Mouse (Mus musculus) hindbrain, embryonic 10.5 days (tissue): ENCODE results near the gene Dppa1. TPM values are rescaled to one million over a fixed set of nuclear protein-coding genes. Genes with fewer than 3 reads are reported as not detected.
"Not testable (repeated sequence)": the region's sequence is repeated elsewhere in the genome, so short reads cannot be mapped to it uniquely, and the experiment has no call there.

Experiments used
- DNase-seq: peaks from one replicate; pipeline ENCODE4 v3.0.0-alpha.2; 2017; ENCODE audit warnings: low spot score
- H3K27ac ChIP-seq: fragments of 300-500 bp; sonication (generic); 2 replicates; pipeline ENCODE4 v1.5.1; 2016; ENCODE audit warnings: mild to moderate bottlenecking, moderate library complexity
- H3K27me3 ChIP-seq: fragments of 300-500 bp; sonication (generic); 2 replicates; pipeline ENCODE4 v1.6.1; 2016; ENCODE audit warnings: mild to moderate bottlenecking; ENCODE audit not compliant: poor library complexity, insufficient read depth, severe bottlenecking
- H3K36me3 ChIP-seq: fragments of 300-500 bp; sonication (generic); 2 replicates; pipeline ENCODE4 v1.6.1; 2016; ENCODE audit warnings: mild to moderate bottlenecking, moderate library complexity
- H3K4me1 ChIP-seq: fragments of 300-500 bp; sonication (generic); replicated peaks from 2 replicates; pipeline ENCODE4 v1.6.1; 2016; ENCODE audit warnings: mild to moderate bottlenecking
- H3K4me3 ChIP-seq: fragments of 300-500 bp; sonication (generic); 2 replicates; pipeline ENCODE4 v1.5.1; 2016; ENCODE audit warnings: mild to moderate bottlenecking, moderate library complexity
- H3K9me3 ChIP-seq: fragments of 300-500 bp; sonication (generic); 2 replicates; pipeline ENCODE4 v1.6.1; 2016; ENCODE audit warnings: mild to moderate bottlenecking, moderate library complexity
- WGBS: fragments of 180-500 bp; shearing (Covaris S2); methylation state at CpG from one replicate; pipeline ENCODE4 v1.1.7; 2016; 5-methylcytosine and 5-hydroxymethylcytosine counted together
- polyA plus RNA-seq: library from polyadenylated mRNA; unstranded; fragments of >200 nt; fragmentation: Nextera tagmentation; extraction: Ambion mirVana; gene quantifications from 2 replicates; pipeline ENCODE4 v1.2.1, GENCODE M21; 2016

Dppa1 gene
- polyA plus RNA-seq = not detected in 2 replicates

DNA sequence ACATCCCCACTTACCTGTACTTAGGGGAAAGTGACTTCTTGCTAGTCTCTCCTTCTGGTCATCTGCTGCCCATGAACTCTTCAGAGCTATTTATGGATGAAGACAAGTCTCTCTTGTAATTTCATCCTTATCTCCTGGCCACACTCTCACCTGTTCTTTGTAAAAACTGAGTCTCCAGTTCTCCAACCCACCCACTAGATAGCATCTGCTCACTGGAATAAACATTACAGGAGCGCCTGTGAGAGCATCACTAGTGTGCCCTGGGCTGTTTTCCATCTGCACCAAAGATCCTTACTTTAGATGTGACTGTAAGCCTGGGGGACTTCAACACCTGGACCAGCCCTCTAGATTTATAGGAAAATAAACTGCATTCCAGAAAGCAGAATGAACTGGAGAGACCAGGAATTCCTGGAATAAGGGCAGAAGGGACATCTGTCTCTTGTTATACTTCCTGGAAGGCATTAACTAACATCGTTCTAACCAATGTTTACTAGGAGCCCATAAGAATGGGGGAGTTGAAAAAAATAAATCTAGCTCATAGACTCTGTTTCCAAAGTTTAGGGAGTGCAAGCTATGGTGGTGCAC lies at the start of gene Dppa1:
Gene Dppa1 (minus strand): TSS at position 51 of the 585 bp plus-strand sequence.
- 79% methylated on average over 2 of the region's 2 CpGs for WGBS
- Histone ChIP-seq H3K27ac (no peak within 1 kb of the TSS), H3K27me3 (no peaks in the 10 kb centered on the region), H3K4me1 (no peaks in the 10 kb centered on the region), H3K36me3 (no peaks in the 10 kb centered on the region), H3K4me3 (no peak within 1 kb of the TSS), H3K9me3 (no peaks in the 10 kb centered on the region)
- DNase-seq = no peak

- H3K4me1 ChIP-seq = no peaks in the 10 kb centered on the region
- 71% methylated on average over 2 of the region's 2 CpGs for WGBS
- no peaks in the 10 kb centered on the region for H3K27me3 ChIP-seq
- no peaks in the 10 kb centered on the region for H3K36me3 ChIP-seq
- H3K27ac ChIP-seq = no peak overlapping the region
- no peak overlapping the region for H3K4me3 ChIP-seq
- DNase-seq = no peak
- no peaks in the 10 kb centered on the region for H3K9me3 ChIP-seq
Measured at GRCm38 (mm10) chr11:46667938-46668337, 38.9 kb upstream of the Dppa1 start.

GRCm38 (mm10) chr11:46667105-46667504 lies 38.0 kb upstream of the Dppa1 start:
- no peaks in the 10 kb centered on the region for H3K9me3 ChIP-seq
- 92% methylated on average over 3 of the region's 3 CpGs for WGBS
- H3K27me3 ChIP-seq = no peaks in the 10 kb centered on the region
- H3K4me1 ChIP-seq = no peaks in the 10 kb centered on the region
- no peak for DNase-seq
- no peak overlapping the region for H3K4me3 ChIP-seq
- no peaks in the 10 kb centered on the region for H3K36me3 ChIP-seq
- H3K27ac ChIP-seq = no peak overlapping the region

DNA sequence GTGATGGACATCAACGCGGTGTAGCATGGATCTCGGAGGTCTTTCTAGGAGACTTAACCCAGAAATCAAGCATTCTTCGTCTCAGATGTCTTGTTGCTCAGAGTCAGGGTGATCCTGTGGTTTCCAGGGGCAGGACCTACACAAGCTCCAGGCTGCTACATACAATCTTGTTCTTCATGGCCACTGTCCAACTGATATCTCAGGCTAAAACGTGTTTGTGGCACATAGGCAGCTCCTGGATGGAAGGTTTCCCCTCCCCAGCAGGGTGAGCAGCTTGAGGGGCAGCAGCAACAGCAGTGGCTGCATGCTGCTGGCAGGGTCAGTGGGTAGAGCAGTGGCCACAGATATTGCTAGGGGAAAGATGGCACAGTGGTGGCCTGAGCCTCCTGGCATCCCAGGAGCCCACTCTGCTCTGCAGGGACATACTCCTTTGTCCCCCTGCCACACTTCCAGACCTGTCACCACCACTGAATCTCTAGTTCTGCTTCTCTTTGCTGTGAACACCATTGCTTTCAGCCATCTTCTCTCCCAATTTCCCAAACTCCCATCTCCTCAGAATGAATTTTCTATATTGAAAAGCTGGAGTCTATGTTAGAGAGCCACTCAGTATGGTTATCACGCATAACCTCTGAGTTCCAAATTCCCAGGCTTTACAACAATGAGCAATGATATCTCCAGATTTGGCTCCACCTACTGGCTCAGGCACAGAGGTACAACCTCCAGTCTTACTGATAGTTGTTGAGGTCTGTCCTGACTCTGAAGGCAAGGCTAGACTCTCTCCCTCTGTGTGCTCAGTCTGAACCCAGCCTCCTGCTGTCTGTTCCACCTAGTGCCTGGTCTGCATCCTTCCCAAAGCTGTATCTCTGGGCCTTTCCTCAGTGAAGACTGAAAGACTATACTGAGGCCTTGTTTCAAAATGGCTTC lies 36.8 kb upstream of the Dppa1 start:
- no peaks in the 10 kb centered on the region for H3K27me3 ChIP-seq
- no peak overlapping the region; the same call in 1 of the 2 replicates for H3K27ac ChIP-seq
- WGBS = 71% methylated on average over 6 of the region's 6 CpGs
- H3K9me3 ChIP-seq = no peaks in the 10 kb centered on the region
- no peaks in the 10 kb centered on the region for H3K4me1 ChIP-seq
- DNase-seq = peak; percentile 42
- no peak overlapping the region for H3K4me3 ChIP-seq
- no peaks in the 10 kb centered on the region for H3K36me3 ChIP-seq

- Histone ChIP-seq H3K36me3 (no peaks in the 10 kb centered on the region), H3K9me3 (no peaks in the 10 kb centered on the region), H3K27ac (no peak overlapping the region), H3K4me1 (no peaks in the 10 kb centered on the region), H3K4me3 (no peak overlapping the region), H3K27me3 (no peaks in the 10 kb centered on the region)
- 76% methylated on average over 4 of the region's 4 CpGs for WGBS
- no peak for DNase-seq
Measured at GRCm38 (mm10) chr11:46663215-46663614, 34.2 kb upstream of the Dppa1 start.

DNA sequence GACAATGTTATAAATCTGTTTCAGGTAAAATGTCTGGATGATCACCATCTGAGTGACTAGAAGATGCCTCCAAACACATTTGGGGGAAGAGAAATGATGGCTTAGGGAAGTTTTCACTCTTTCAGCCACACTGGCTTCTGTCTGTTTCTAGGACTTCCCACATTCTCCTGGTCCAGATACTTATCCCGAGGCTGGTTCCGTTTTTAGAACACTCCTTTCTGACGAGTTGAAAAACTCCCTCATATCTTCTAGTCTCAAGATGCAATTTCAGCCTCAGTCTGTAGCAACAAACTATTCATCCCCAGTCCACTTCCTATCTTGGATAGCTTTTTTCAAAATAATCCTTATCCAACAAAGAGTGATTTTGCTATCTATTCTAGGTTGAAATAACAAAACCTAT lies 23.4 kb upstream of the Dppa1 start:
- Histone ChIP-seq H3K9me3 (no peaks in the 10 kb centered on the region), H3K4me1 (no peaks in the 10 kb centered on the region; the same call in 1 of the 2 replicates), H3K36me3 (no peaks in the 10 kb centered on the region), H3K27me3 (no peaks in the 10 kb centered on the region), H3K4me3 (no peak overlapping the region), H3K27ac (no peak overlapping the region)
- WGBS = 83% methylated on average over 3 of the region's 3 CpGs
- no peak for DNase-seq

- H3K36me3 ChIP-seq, H3K27me3 ChIP-seq, DNase-seq, H3K9me3 ChIP-seq, H3K27ac ChIP-seq, H3K4me1 ChIP-seq, H3K4me3 ChIP-seq: not testable (repeated sequence)
- 41% methylated on average over 3 of the region's 3 CpGs for WGBS
Measured at GRCm38 (mm10) chr11:46649655-46650054, 20.6 kb upstream of the Dppa1 start.

GRCm38 (mm10) chr11:46644824-46645223 lies 15.8 kb upstream of the Dppa1 start:
- Histone ChIP-seq H3K9me3 (no peaks in the 10 kb centered on the region), H3K4me1 (no peaks in the 10 kb centered on the region; the same call in 1 of the 2 replicates), H3K27ac (no peak overlapping the region), H3K27me3 (no peaks in the 10 kb centered on the region), H3K36me3 (no peaks in the 10 kb centered on the region), H3K4me3 (no peak overlapping the region)
- no peak for DNase-seq
- WGBS = 87% methylated on average over 1 of the region's 1 CpGs

DNA sequence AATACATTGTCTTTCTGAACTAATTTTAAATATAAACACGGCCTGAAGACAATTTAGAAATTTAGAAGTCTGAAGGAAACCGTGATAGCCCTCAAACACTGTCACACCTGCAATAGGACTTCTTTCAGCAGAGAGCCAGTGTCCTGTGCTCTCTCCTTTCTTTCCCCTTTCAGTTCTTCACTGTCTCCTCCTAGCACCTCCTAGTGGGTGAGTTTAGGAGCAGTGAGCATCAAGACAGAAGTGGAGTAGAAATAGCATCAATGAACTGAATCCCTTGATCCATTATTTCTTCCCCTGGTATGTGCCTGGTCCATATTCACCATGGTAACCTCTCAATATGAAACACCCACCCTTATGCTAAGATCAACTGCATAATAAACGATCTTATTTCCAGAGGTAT lies 7.5 kb upstream of the Dppa1 start:
- Histone ChIP-seq H3K4me3 (no peak overlapping the region), H3K4me1 (no peaks in the 10 kb centered on the region), H3K36me3 (no peaks in the 10 kb centered on the region), H3K27me3 (no peaks in the 10 kb centered on the region), H3K27ac (no peak overlapping the region), H3K9me3 (no peaks in the 10 kb centered on the region)
- 85% methylated on average over 3 of the region's 3 CpGs for WGBS
- no peak for DNase-seq

GRCm38 (mm10) chr11:46635516-46635915 lies 6.5 kb upstream of the Dppa1 start:
- 87% methylated on average over 4 of the region's 4 CpGs for whole genome bisulfite sequencing
- not testable (repeated sequence) for H3K36me3 ChIP-seq, DNase-seq

DNA sequence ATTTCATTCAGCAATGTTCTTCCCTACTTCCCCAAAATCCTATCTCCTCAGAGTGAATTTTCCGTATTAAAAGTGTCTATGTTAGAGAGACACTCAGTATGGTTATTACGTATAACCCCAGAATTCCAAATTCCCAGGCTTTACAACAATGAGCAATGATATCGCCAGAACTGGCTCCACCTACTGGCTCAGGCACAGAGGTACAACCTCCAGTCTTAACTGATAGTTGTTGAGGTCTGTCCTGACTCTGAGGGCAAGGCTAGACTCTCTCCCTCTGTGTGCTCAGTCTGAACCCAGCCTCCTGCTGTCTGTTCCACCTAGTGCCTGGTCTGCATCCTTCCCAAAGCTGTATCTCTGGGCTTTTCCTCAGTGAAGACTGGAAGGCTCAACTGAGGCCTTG lies 2.6 kb upstream of the Dppa1 start:
- Histone ChIP-seq H3K27ac (no peak overlapping the region), H3K4me1 (no peaks in the 10 kb centered on the region), H3K36me3 (no peaks in the 10 kb centered on the region), H3K9me3 (no peaks in the 10 kb centered on the region), H3K4me3 (no peak overlapping the region), H3K27me3 (no peaks in the 10 kb centered on the region)
- peak; percentile 8 for DNase-seq
- WGBS = 44% methylated on average over 3 of the region's 3 CpGs

More at GRCm38 (mm10) chr11:46635516-46635915, 6.5 kb upstream of the Dppa1 start:
- H3K4me3 ChIP-seq, H3K27me3 ChIP-seq, H3K27ac ChIP-seq, H3K4me1 ChIP-seq, H3K9me3 ChIP-seq: not testable (repeated sequence)

GRCm38 (mm10) chr11:46620414-46621168 lies 8.5 kb downstream of the Dppa1 start:
- DNase-seq = no peak
- 70% methylated on average over 7 of the region's 7 CpGs for WGBS
- no peaks in the 10 kb centered on the region for H3K27me3 ChIP-seq

GRCm38 (mm10) chr11:46619929-46620328 lies 9.1 kb downstream of the Dppa1 start:
- Histone ChIP-seq H3K36me3 (no peaks in the 10 kb centered on the region), H3K4me3 (no peak overlapping the region), H3K27me3 (no peaks in the 10 kb centered on the region), H3K27ac (no peak overlapping the region), H3K4me1 (no peaks in the 10 kb centered on the region), H3K9me3 (no peaks in the 10 kb centered on the region)
- WGBS = 97% methylated on average over 1 of the region's 1 CpGs
- no peak for DNase-seq

More at GRCm38 (mm10) chr11:46620414-46621168, 8.5 kb downstream of the Dppa1 start:
- no peak overlapping the region for H3K4me3 ChIP-seq
- no peak overlapping the region for H3K27ac ChIP-seq
- no peaks in the 10 kb centered on the region for H3K4me1 ChIP-seq
- no peaks in the 10 kb centered on the region for H3K9me3 ChIP-seq
- no peaks in the 10 kb centered on the region for H3K36me3 ChIP-seq
